Mouse (Mus musculus): ENCODE data around the gene Pold1. TPM values are rescaled to one million over a fixed set of nuclear protein-coding genes. Genes with fewer than 3 reads are reported as not detected.

The Pold1 gene
- total and polyA plus RNA-seq, 2 experiments: 2.4 to 6.5 TPM

DNA sequence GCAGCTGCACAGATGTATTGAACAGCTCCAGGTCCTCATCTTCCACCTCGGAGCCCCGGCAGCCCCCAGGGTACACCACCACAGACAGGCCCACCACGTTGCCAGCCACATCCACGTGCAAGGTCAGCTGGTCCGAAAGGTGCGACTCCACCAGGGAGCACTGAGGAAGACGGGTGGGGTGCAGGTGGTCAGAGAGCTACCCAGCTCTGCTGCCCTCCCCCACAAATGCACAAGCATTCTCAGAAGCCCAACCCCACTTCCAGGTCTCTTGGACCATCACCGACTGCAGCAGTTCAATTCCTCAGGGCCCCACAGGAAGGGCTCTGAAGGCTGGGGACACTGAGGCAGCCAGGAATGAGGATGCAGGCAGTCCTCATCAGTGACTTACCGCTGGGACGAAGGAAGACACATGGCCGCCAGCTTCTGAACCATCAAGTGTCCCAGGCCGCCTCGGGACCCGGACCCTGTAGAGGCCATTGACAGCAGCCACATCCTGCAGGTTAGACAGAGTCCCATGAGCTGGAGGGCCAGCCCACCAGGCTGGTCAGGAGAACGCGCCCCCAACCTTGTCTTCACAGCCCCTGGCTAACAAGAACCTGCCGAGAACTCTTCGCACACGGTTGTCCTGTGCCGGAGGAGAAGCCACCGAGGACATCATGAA, 56.4 kb downstream of the Pold1 start:
- H3K27ac ChIP-seq (replicated peaks; ENCODE audit: insufficient read depth, low read depth, low read length): no peak overlapping the region
- DNase-seq (ENCODE audit: extremely low read depth, low read depth, low spot score): no peak
- no peak overlapping the region for H3K4me3 ChIP-seq (ENCODE audit: insufficient read depth, low read depth, low read length)
- no peaks in the 10 kb centered on the region for H3K36me3 ChIP-seq (ENCODE audit: control insufficient read depth, insufficient read depth, low read length)
- WGBS: 96% methylated on average over 21 of the region's 21 CpGs
- peaks cover 12% of the 10 kb centered on the region for H3K4me1 ChIP-seq (ENCODE audit: control insufficient read depth, insufficient read depth, low read length)
- H3K9ac ChIP-seq (ENCODE audit: low read depth, low read length): no peak overlapping the region
- no peaks in the 10 kb centered on the region for H3K27me3 ChIP-seq (ENCODE audit: control insufficient read depth, insufficient read depth, low read length)
- TF ChIP-seq CTCF (IDR thresholded peaks at IDR 0.05; ENCODE audit: low read depth, low read length): no peak
- TF ChIP-seq POLR2A (IDR thresholded peaks at IDR 0.05; ENCODE audit: extremely low read depth, insufficient read depth, low read length): no peak
- H3K79me2 ChIP-seq (ENCODE audit: control insufficient read depth, insufficient read depth, low read length): peaks cover 8% of the 10 kb centered on the region; the same call in 1 of the 2 replicates

DNA sequence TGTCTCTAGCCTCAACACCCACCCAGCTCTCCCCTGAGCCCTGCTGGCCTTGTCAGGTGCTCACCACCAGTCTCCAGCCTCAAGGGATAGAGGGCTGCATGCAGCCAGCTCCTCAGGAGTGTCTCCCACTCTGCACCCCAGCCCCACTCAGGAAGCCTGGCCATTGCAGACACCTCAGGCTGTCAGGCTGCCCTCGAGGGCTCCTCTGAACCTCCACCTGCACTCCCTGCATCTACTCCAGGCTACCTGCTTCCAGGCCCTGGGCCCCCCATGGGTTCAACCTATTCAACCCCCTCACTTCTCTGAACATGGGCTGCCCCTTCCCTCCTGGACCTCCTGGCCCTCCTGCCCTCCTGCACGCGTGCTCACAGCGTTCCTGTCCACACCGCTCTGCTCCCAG, 57.3 kb downstream of the Pold1 start:
- Histone ChIP-seq H3K4me1 (ENCODE audit: control insufficient read depth, insufficient read depth, low read length) (peaks cover 9% of the 10 kb centered on the region), H3K79me2 (ENCODE audit: control insufficient read depth, insufficient read depth, low read length) (peaks cover 8% of the 10 kb centered on the region; the same call in 1 of the 2 replicates), H3K4me3 (ENCODE audit: insufficient read depth, low read depth, low read length) (no peak overlapping the region), H3K27ac (replicated peaks; ENCODE audit: insufficient read depth, low read depth, low read length) (no peak overlapping the region), H3K9ac (ENCODE audit: low read depth, low read length) (no peak overlapping the region), H3K36me3 (ENCODE audit: control insufficient read depth, insufficient read depth, low read length) (no peaks in the 10 kb centered on the region), H3K27me3 (ENCODE audit: control insufficient read depth, insufficient read depth, low read length) (no peaks in the 10 kb centered on the region)
- no peak for DNase-seq (ENCODE audit: extremely low read depth, low read depth, low spot score)
- no peak for TF ChIP-seq CTCF (IDR thresholded peaks at IDR 0.05; ENCODE audit: low read depth, low read length)
- no peak for TF ChIP-seq POLR2A (IDR thresholded peaks at IDR 0.05; ENCODE audit: extremely low read depth, insufficient read depth, low read length)
- 94% methylated on average over 5 of the region's 5 CpGs for WGBS

DNA sequence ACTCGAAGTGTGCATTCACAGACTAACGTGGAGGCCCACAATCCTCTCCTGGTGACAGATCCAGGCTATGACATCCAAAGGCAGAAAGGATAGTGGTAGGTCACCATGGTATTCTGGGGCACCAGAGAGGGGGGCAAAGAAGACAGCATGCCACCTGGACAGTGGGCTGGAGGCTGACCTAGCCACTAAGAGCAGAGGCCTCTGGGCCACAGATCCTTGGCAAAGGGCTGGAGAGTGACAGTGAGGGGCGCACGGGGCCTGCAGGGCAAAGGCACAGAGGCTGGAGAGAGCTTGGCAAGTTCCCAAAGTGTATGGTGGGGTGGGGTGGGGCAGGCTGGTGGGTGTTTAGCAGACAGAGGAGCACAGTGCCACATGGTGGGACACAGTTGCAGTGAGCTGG, 58.4 kb downstream of the Pold1 start:
- TF ChIP-seq CTCF (IDR thresholded peaks at IDR 0.05; ENCODE audit: low read depth, low read length) (no peak), POLR2A (IDR thresholded peaks at IDR 0.05; ENCODE audit: extremely low read depth, insufficient read depth, low read length) (no peak)
- Histone ChIP-seq H3K36me3 (ENCODE audit: control insufficient read depth, insufficient read depth, low read length) (no peaks in the 10 kb centered on the region), H3K9ac (ENCODE audit: low read depth, low read length) (no peak overlapping the region), H3K27ac (replicated peaks; ENCODE audit: insufficient read depth, low read depth, low read length) (no peak overlapping the region), H3K4me1 (ENCODE audit: control insufficient read depth, insufficient read depth, low read length) (peaks cover 2% of the 10 kb centered on the region), H3K79me2 (ENCODE audit: control insufficient read depth, insufficient read depth, low read length) (peaks cover 3% of the 10 kb centered on the region; the same call in 1 of the 2 replicates), H3K27me3 (ENCODE audit: control insufficient read depth, insufficient read depth, low read length) (no peaks in the 10 kb centered on the region), H3K4me3 (ENCODE audit: insufficient read depth, low read depth, low read length) (no peak overlapping the region)
- 90% methylated on average over 4 of the region's 4 CpGs for WGBS
- no peak for DNase-seq (ENCODE audit: extremely low read depth, low read depth, low spot score)

DNA sequence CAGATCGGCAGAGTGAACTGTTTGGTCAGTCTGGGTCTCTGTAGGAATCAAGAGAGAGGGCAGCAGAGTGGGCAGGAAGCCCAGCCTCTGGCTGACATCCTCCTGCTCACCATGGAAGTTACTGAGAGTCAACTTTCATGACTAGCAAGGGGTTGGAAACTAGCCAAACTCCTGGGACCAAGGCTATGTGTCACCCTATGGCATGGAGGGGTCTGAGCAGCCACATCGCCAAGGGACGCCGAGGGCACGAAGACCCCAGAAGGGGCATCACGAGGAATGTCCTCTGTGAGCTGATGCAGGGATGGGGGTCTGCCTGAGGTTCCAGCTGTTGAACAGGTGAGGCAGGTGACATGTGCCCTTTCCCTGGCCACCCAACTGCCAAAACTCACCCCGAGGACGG, 60.1 kb downstream of the Pold1 start:
- H3K9ac ChIP-seq (ENCODE audit: low read depth, low read length): no peak overlapping the region
- WGBS: 94% methylated on average over 8 of the region's 8 CpGs
- no peak for DNase-seq (ENCODE audit: extremely low read depth, low read depth, low spot score)
- TF ChIP-seq POLR2A (IDR thresholded peaks at IDR 0.05; ENCODE audit: extremely low read depth, insufficient read depth, low read length) (no peak), CTCF (IDR thresholded peaks at IDR 0.05; ENCODE audit: low read depth, low read length) (no peak)
- no peak overlapping the region for H3K27ac ChIP-seq (replicated peaks; ENCODE audit: insufficient read depth, low read depth, low read length)
- H3K4me3 ChIP-seq (ENCODE audit: insufficient read depth, low read depth, low read length): no peak overlapping the region
- H3K4me1 ChIP-seq (ENCODE audit: control insufficient read depth, insufficient read depth, low read length): no peaks in the 10 kb centered on the region
- no peaks in the 10 kb centered on the region for H3K27me3 ChIP-seq (ENCODE audit: control insufficient read depth, insufficient read depth, low read length)
- no peaks in the 10 kb centered on the region for H3K36me3 ChIP-seq (ENCODE audit: control insufficient read depth, insufficient read depth, low read length)
- no peaks in the 10 kb centered on the region for H3K79me2 ChIP-seq (ENCODE audit: control insufficient read depth, insufficient read depth, low read length)

DNA sequence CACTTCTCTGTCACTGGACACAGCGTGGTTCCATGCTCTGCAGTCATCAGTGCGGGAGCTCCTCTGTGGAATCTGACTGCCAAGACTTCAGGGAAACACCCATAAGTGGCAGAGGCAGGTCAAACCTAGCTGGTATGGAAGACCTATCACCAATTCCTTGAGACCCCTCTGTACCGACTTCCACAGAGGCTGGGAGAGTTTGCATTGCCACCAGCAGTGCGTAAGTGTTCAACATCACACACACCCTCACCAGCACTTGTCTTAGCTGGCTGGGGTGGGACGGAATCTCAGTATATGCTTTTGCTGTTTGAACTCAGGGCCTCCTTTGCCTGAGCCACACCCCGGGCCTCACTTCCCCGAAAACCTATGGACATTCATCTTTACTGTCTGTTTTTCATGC, 60.7 kb downstream of the Pold1 start:
- H3K27ac ChIP-seq (replicated peaks; ENCODE audit: insufficient read depth, low read depth, low read length): no peak overlapping the region
- 91% methylated on average over 7 of the region's 7 CpGs for whole genome bisulfite sequencing
- H3K4me1 ChIP-seq (ENCODE audit: control insufficient read depth, insufficient read depth, low read length): no peaks in the 10 kb centered on the region
- H3K4me3 ChIP-seq (ENCODE audit: insufficient read depth, low read depth, low read length): no peak overlapping the region
- H3K9ac ChIP-seq (ENCODE audit: low read depth, low read length): no peak overlapping the region
- H3K79me2 ChIP-seq (ENCODE audit: control insufficient read depth, insufficient read depth, low read length): no peaks in the 10 kb centered on the region
- no peaks in the 10 kb centered on the region for H3K36me3 ChIP-seq (ENCODE audit: control insufficient read depth, insufficient read depth, low read length)
- TF ChIP-seq CTCF (IDR thresholded peaks at IDR 0.05; ENCODE audit: low read depth, low read length) (no peak), POLR2A (IDR thresholded peaks at IDR 0.05; ENCODE audit: extremely low read depth, insufficient read depth, low read length) (no peak)
- DNase-seq (ENCODE audit: extremely low read depth, low read depth, low spot score): no peak
- no peaks in the 10 kb centered on the region; the same call in 1 of the 2 replicates for H3K27me3 ChIP-seq (ENCODE audit: control insufficient read depth, insufficient read depth, low read length)

DNA sequence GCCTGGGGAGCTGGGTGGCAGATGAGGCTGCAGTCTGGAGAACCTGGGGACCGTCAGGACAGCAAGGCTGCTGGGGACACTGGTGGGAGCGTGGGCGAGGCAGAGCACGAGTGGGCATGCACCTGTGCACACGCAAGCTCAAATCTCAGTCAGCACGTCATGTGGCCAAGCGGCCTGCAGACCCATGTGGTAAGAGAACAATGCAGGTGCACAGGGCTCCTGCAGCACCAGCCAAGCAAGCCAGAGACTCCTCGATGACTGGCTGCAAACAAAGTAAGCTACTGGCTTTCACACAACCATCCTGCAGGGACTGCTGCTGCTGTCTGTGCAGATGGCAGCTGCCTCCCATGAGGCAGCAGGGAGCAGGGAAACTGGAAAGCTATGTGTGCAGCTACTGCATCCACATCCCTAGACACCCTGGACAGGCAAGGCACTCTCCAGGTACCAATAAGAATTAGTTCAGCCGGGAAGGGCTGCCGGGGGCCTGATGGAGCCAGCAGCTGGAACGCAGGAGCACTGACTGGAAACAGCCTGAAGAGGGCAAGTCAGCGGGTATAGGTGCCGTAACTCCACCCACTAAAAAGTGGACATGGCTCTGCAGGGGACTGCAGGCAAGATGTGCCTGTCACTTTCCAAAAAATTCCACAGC, 61.6 kb downstream of the Pold1 start:
- no peaks in the 10 kb centered on the region for H3K4me1 ChIP-seq (ENCODE audit: control insufficient read depth, insufficient read depth, low read length)
- no peaks in the 10 kb centered on the region; the same call in 1 of the 2 replicates for H3K27me3 ChIP-seq (ENCODE audit: control insufficient read depth, insufficient read depth, low read length)
- no peaks in the 10 kb centered on the region for H3K79me2 ChIP-seq (ENCODE audit: control insufficient read depth, insufficient read depth, low read length)
- no peak overlapping the region for H3K4me3 ChIP-seq (ENCODE audit: insufficient read depth, low read depth, low read length)
- H3K27ac ChIP-seq (replicated peaks; ENCODE audit: insufficient read depth, low read depth, low read length): no peak overlapping the region
- no peak for TF ChIP-seq POLR2A (IDR thresholded peaks at IDR 0.05; ENCODE audit: extremely low read depth, insufficient read depth, low read length)
- TF ChIP-seq CTCF (IDR thresholded peaks at IDR 0.05; ENCODE audit: low read depth, low read length): no peak
- WGBS: 79% methylated on average over 13 of the region's 13 CpGs
- H3K36me3 ChIP-seq (ENCODE audit: control insufficient read depth, insufficient read depth, low read length): no peaks in the 10 kb centered on the region
- no peak overlapping the region for H3K9ac ChIP-seq (ENCODE audit: low read depth, low read length)
- no peak for DNase-seq (ENCODE audit: extremely low read depth, low read depth, low spot score)
